ENCODE assay signal across 31 mouse cellular contexts in the genomic region with DNA sequence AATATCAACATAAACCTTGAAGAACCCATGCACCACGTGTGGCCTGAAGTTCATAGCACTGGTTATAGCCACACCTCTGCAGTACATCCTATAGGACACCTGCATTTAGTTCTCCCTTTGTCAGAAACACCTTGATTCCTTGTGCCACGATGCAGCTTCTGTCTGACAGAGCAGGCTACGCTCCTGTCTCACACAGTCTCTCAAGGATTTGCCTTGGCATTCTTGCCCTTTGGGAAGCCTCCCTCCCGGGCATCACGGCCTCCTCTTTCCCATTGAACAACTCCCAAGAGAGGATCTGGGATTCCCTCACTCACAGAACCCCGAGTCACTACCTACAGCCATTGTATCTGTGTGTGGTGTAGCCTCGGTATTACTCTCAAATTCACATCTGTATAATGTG. TPM values are rescaled to one million over a fixed set of nuclear protein-coding genes. Genes with fewer than 3 reads are reported as not detected.
DNase-seq lines count a peak whose midpoint lies in the region; ATAC-seq and TF ChIP-seq lines count a peak whose summit lies in the region.
"Had no signal": no experiment of that assay in that cellular context is flagged by ENCODE, and none has a peak within 500 bp of the region (broad histone marks: within the 10 kb centered on the region; RNA-seq: fewer than 3 reads in every experiment).

No protein-coding gene starts in this region.

- TF ChIP-seq CTCF in forebrain, postnatal 0 days (IDR thresholded peaks at IDR 0.05; ENCODE audit: low read depth) = no peak
- no peak for TF ChIP-seq CTCF in hindbrain, postnatal 0 days (IDR thresholded peaks at IDR 0.05; ENCODE audit: low read depth)

- ATAC-seq in forebrain, postnatal 0 days = no peak
- no peak for ATAC-seq in hindbrain, embryonic 11.5 days (ENCODE audit: low FRiP score)
- ATAC-seq in hindbrain, postnatal 0 days = no peak
- ATAC-seq in neural tube, embryonic 11.5 days (ENCODE audit: insufficient read depth, low FRiP score, low TSS enrichment) = no peak
- no peak for ATAC-seq in neural tube, embryonic 15.5 days (ENCODE audit: low FRiP score)
- no peak for ATAC-seq in neural tube, embryonic 13.5 days (ENCODE audit: low read depth)
- ATAC-seq: activated CD4-positive, CD25-positive, alpha-beta regulatory T cell, adult 4 months; inflammation-experienced regulatory T-cells, adult 6 months had no signal

- peak overlapping the region; percentile 89 for H3K27ac ChIP-seq in forebrain, embryonic 10.5 days
- H3K27ac ChIP-seq in forebrain, postnatal 0 days (ENCODE audit: low read depth, low read length) = no peak overlapping the region
- H3K27ac ChIP-seq in hindbrain, embryonic 11.5 days (ENCODE audit: low read depth, low read length) = peak overlapping the region; percentile 85
- no peak overlapping the region for H3K27ac ChIP-seq in hindbrain, postnatal 0 days
- H3K27ac ChIP-seq in neural tube, embryonic 11.5 days (ENCODE audit: low read depth, low read length) = peak overlapping the region; percentile 82
- H3K27ac ChIP-seq in neural tube, embryonic 15.5 days (replicated peaks) = no peak overlapping the region
- H3K27ac ChIP-seq in neural tube, embryonic 13.5 days (replicated peaks) = peak overlapping the region; percentile 82
- H3K27ac ChIP-seq: left cerebral cortex, adult 2 months; limb, embryonic 12.5 days; liver, embryonic 15.5 days; stomach, embryonic 15.5 days had no signal

- 83% methylated on average over 7 of the region's 7 CpGs for WGBS in forebrain, embryonic 10.5 days
- WGBS in forebrain, postnatal 0 days = 77% methylated on average over 7 of the region's 7 CpGs
- 70% methylated on average over 7 of the region's 7 CpGs for WGBS in hindbrain, embryonic 11.5 days
- 65% methylated on average over 7 of the region's 7 CpGs for WGBS in hindbrain, postnatal 0 days
- WGBS in neural tube, embryonic 11.5 days = 75% methylated on average over 7 of the region's 7 CpGs
- 51% methylated on average over 7 of the region's 7 CpGs for WGBS in neural tube, embryonic 15.5 days
- 48% methylated on average over 7 of the region's 7 CpGs for WGBS in neural tube, embryonic 13.5 days

- H3K27me3 ChIP-seq in forebrain, embryonic 10.5 days (ENCODE audit: poor library complexity, severe bottlenecking) = no peaks in the 10 kb centered on the region
- H3K27me3 ChIP-seq in forebrain, postnatal 0 days (ENCODE audit: insufficient read depth, low read length) = no peaks in the 10 kb centered on the region
- no peaks in the 10 kb centered on the region for H3K27me3 ChIP-seq in hindbrain, embryonic 11.5 days (ENCODE audit: control insufficient read depth, insufficient read depth, low read length)
- no peaks in the 10 kb centered on the region for H3K27me3 ChIP-seq in hindbrain, postnatal 0 days (ENCODE audit: insufficient read depth, low read length)
- no peaks in the 10 kb centered on the region for H3K27me3 ChIP-seq in neural tube, embryonic 11.5 days (ENCODE audit: control insufficient read depth, insufficient read depth, low read length)
- no peaks in the 10 kb centered on the region for H3K27me3 ChIP-seq in neural tube, embryonic 15.5 days (replicated peaks)
- no peaks in the 10 kb centered on the region for H3K27me3 ChIP-seq in neural tube, embryonic 13.5 days
- H3K27me3 ChIP-seq: CH12.LX; limb, embryonic 12.5 days; liver, embryonic 15.5 days; stomach, embryonic 15.5 days had no signal

- no peak for DNase-seq in forebrain, embryonic 10.5 days (ENCODE audit: extremely low spot score, low spot score)
- no peak for DNase-seq in forebrain, postnatal 0 days
- peak; percentile 25 for DNase-seq in hindbrain, embryonic 11.5 days (ENCODE audit: low spot score)
- no peak for DNase-seq in hindbrain, postnatal 0 days (ENCODE audit: low spot score)
- no peak for DNase-seq in neural tube, embryonic 11.5 days (ENCODE audit: low spot score)
- DNase-seq in layer of hippocampus, postnatal 14 days (ENCODE audit: low spot score in 2 of 2) = no peak
- DNase-seq: adrenal gland, adult 2 months; adrenal gland, postnatal 36 days; cerebellum, adult 18-20 months; cerebellum, postnatal 10 days; gastrocnemius, postnatal 25 days; heart, adult 18-20 months; heart, postnatal 36 days; kidney, adult 11 months; kidney, postnatal 25 days; lung, embryonic 14.5 days; lung, postnatal 14 days; thymus, postnatal 14 days had no signal

- H3K9me3 ChIP-seq in forebrain, embryonic 10.5 days = no peaks in the 10 kb centered on the region
- H3K9me3 ChIP-seq in forebrain, postnatal 0 days (ENCODE audit: low read length) = no peaks in the 10 kb centered on the region
- no peaks in the 10 kb centered on the region for H3K9me3 ChIP-seq in hindbrain, embryonic 11.5 days (ENCODE audit: control insufficient read depth, low read length)
- no peaks in the 10 kb centered on the region for H3K9me3 ChIP-seq in hindbrain, postnatal 0 days (ENCODE audit: low read length)
- H3K9me3 ChIP-seq in neural tube, embryonic 11.5 days (ENCODE audit: control insufficient read depth, low read length) = no peaks in the 10 kb centered on the region
- H3K9me3 ChIP-seq in neural tube, embryonic 15.5 days (replicated peaks) = no peaks in the 10 kb centered on the region
- H3K9me3 ChIP-seq in neural tube, embryonic 13.5 days = no peaks in the 10 kb centered on the region
- H3K9me3 ChIP-seq: limb, embryonic 12.5 days; liver, embryonic 15.5 days; stomach, embryonic 15.5 days had no signal

- H3K4me2 ChIP-seq in forebrain, postnatal 0 days (ENCODE audit: low read depth) = no peak overlapping the region
- no peak overlapping the region for H3K4me2 ChIP-seq in hindbrain, embryonic 11.5 days (replicated peaks; ENCODE audit: low read depth, low read length)
- no peak overlapping the region for H3K4me2 ChIP-seq in hindbrain, postnatal 0 days (ENCODE audit: low read depth, low read length)
- no peak overlapping the region for H3K4me2 ChIP-seq in neural tube, embryonic 11.5 days (ENCODE audit: low read depth)
- no peak overlapping the region for H3K4me2 ChIP-seq in neural tube, embryonic 15.5 days
- H3K4me2 ChIP-seq in neural tube, embryonic 13.5 days = no peak overlapping the region
- H3K4me2 ChIP-seq: heart, embryonic 11.5 days; limb, embryonic 12.5 days; liver, embryonic 15.5 days; lung, embryonic 14.5 days; stomach, embryonic 15.5 days had no signal

- no peaks in the 10 kb centered on the region for H3K36me3 ChIP-seq in forebrain, embryonic 10.5 days (replicated peaks)
- H3K36me3 ChIP-seq in forebrain, postnatal 0 days (ENCODE audit: insufficient read depth) = no peaks in the 10 kb centered on the region
- H3K36me3 ChIP-seq in hindbrain, embryonic 11.5 days (ENCODE audit: control insufficient read depth, insufficient read depth, low read length) = no peaks in the 10 kb centered on the region
- no peaks in the 10 kb centered on the region for H3K36me3 ChIP-seq in hindbrain, postnatal 0 days (ENCODE audit: insufficient read depth, low read length)
- H3K36me3 ChIP-seq in neural tube, embryonic 11.5 days (ENCODE audit: control insufficient read depth, insufficient read depth, low read length) = no peaks in the 10 kb centered on the region
- H3K36me3 ChIP-seq in neural tube, embryonic 15.5 days = no peaks in the 10 kb centered on the region
- no peaks in the 10 kb centered on the region for H3K36me3 ChIP-seq in neural tube, embryonic 13.5 days
- H3K36me3 ChIP-seq: limb, embryonic 12.5 days; liver, embryonic 15.5 days; stomach, embryonic 15.5 days had no signal

- H3K4me1 ChIP-seq in forebrain, embryonic 10.5 days = peaks cover 44% of the 10 kb centered on the region
- peaks cover 6% of the 10 kb centered on the region for H3K4me1 ChIP-seq in forebrain, postnatal 0 days (ENCODE audit: insufficient read depth)
- H3K4me1 ChIP-seq in hindbrain, embryonic 11.5 days (replicated peaks; ENCODE audit: control insufficient read depth, insufficient read depth, low read length) = peaks cover 13% of the 10 kb centered on the region
- peaks cover 10% of the 10 kb centered on the region; the same call in 1 of the 2 replicates for H3K4me1 ChIP-seq in hindbrain, postnatal 0 days (ENCODE audit: insufficient read depth, low read length)
- H3K4me1 ChIP-seq in neural tube, embryonic 11.5 days (ENCODE audit: control insufficient read depth, insufficient read depth, low read length) = peaks cover 24% of the 10 kb centered on the region
- H3K4me1 ChIP-seq in neural tube, embryonic 15.5 days = peaks cover 25% of the 10 kb centered on the region
- peaks cover 44% of the 10 kb centered on the region for H3K4me1 ChIP-seq in neural tube, embryonic 13.5 days (replicated peaks)
- H3K4me1 ChIP-seq: liver, embryonic 15.5 days; stomach, embryonic 15.5 days had no signal

- H3K4me3 ChIP-seq in forebrain, embryonic 10.5 days = no peak overlapping the region
- H3K4me3 ChIP-seq in forebrain, postnatal 0 days (ENCODE audit: low read depth, low read length) = no peak overlapping the region
- no peak overlapping the region for H3K4me3 ChIP-seq in hindbrain, embryonic 11.5 days (ENCODE audit: low read depth, low read length)
- H3K4me3 ChIP-seq in hindbrain, postnatal 0 days (ENCODE audit: low read length) = no peak overlapping the region
- no peak overlapping the region for H3K4me3 ChIP-seq in neural tube, embryonic 11.5 days (ENCODE audit: low read depth, low read length)
- H3K4me3 ChIP-seq in neural tube, embryonic 15.5 days (replicated peaks) = no peak overlapping the region
- no peak overlapping the region for H3K4me3 ChIP-seq in neural tube, embryonic 13.5 days
- H3K4me3 ChIP-seq: erythroblast, embryonic 14.5 days; left cerebral cortex, adult 2 months; limb, embryonic 12.5 days; liver, embryonic 15.5 days; myocyte; stomach, embryonic 15.5 days had no signal

- H3K9ac ChIP-seq in forebrain, postnatal 0 days = no peak overlapping the region
- H3K9ac ChIP-seq in hindbrain, embryonic 11.5 days (ENCODE audit: low read depth, low read length) = 0 out of 2 replicates have a peak overlapping the region, but pooled peaks have one; percentile 21
- no peak overlapping the region for H3K9ac ChIP-seq in hindbrain, postnatal 0 days (replicated peaks; ENCODE audit: low read length)
- no peak overlapping the region; the same call in 1 of the 2 replicates for H3K9ac ChIP-seq in neural tube, embryonic 11.5 days (ENCODE audit: low read length)
- no peak overlapping the region for H3K9ac ChIP-seq in neural tube, embryonic 15.5 days (replicated peaks)
- 0 out of 2 replicates have a peak overlapping the region, but pooled peaks have one; percentile 43 for H3K9ac ChIP-seq in neural tube, embryonic 13.5 days
- H3K9ac ChIP-seq: limb, embryonic 12.5 days; liver, embryonic 15.5 days; lung, embryonic 14.5 days; stomach, embryonic 15.5 days had no signal

RNA-seq across cellular contexts. Expression of a gene that starts 41.2 kb away (rescaled TPM):
- polyA plus RNA-seq in forebrain, embryonic 10.5 days (2016; fragmentation: Nextera tagmentation; extraction: Ambion mirVana) = 19.6 and 21.2 TPM in 2 replicates
- 32.0 and 43.7 TPM in 2 replicates for total RNA-seq in forebrain, postnatal 0 days (2014; rRNA removed)
- polyA plus RNA-seq in forebrain, postnatal 0 days (2015; fragmentation: Nextera tagmentation; extraction: Ambion mirVana) = 16.3 and 17.0 TPM in 2 replicates
- 46.9 and 50.5 TPM in 2 replicates for polyA plus RNA-seq in hindbrain, embryonic 11.5 days (2014; fragmentation: Nextera tagmentation; extraction: Ambion mirVana)
- total RNA-seq in hindbrain, postnatal 0 days (2014; rRNA removed) = 20.2 and 28.7 TPM in 2 replicates
- 12.6 and 13.7 TPM in 2 replicates for polyA plus RNA-seq in hindbrain, postnatal 0 days (2015; fragmentation: Nextera tagmentation; extraction: Ambion mirVana)
- 45.2 and 50.5 TPM in 2 replicates for polyA plus RNA-seq in neural tube, embryonic 11.5 days (2014; fragmentation: Nextera tagmentation; extraction: Ambion mirVana)
- 19.8 and 20.0 TPM in 2 replicates for polyA plus RNA-seq in neural tube, embryonic 15.5 days (2015; fragmentation: Nextera tagmentation; extraction: Ambion mirVana)
- polyA plus RNA-seq in neural tube, embryonic 13.5 days (2015; fragmentation: Nextera tagmentation; extraction: Ambion mirVana) = 28.7 and 30.9 TPM in 2 replicates
- 10 to 100 TPM; 32.8 to 36.3 TPM for total RNA-seq in layer of hippocampus, postnatal 14 days (2021)
- polyA plus RNA-seq: C2C12; erythroblast, embryonic 14.5 days had no signal

Comparison
In these comparisons a context has a peak if more than half of its experiments do, and no peak if none do; other contexts are left out.
1. H3K27ac ChIP-seq: peak in forebrain, embryonic 10.5 days (single experiment), hindbrain, embryonic 11.5 days (single experiment), neural tube, embryonic 11.5 days (single experiment) and neural tube, embryonic 13.5 days (single experiment); none in forebrain, postnatal 0 days (single experiment), hindbrain, postnatal 0 days (single experiment) and neural tube, embryonic 15.5 days (single experiment).
2. H3K9ac ChIP-seq: peak in hindbrain, embryonic 11.5 days (single experiment) and neural tube, embryonic 13.5 days (single experiment); none in forebrain, postnatal 0 days (single experiment), hindbrain, postnatal 0 days (single experiment), neural tube, embryonic 11.5 days (single experiment) and neural tube, embryonic 15.5 days (single experiment).